Mouse (Mus musculus): ENCODE measurements at regions not wholly inside any gene's neighbourhood (a gene's known extent, or its start where the extent isn't known, plus 50 kb on each side); places are given as distances from the start of the nearest gene placed in this dataset.

GRCm38 (mm10) chr4:12656924-12657603 lies 485.2 kb upstream of the Fam92a start:
- Histone ChIP-seq H3K4me1 (0 out of 2 replicates have a peak, but pooled peaks cover 8% of the 10 kb centered on the region), H3K27ac (no peak overlapping the region), H3K4me2 (no peak overlapping the region), H3K36me3 (no peaks in the 10 kb centered on the region), H3K4me3 (replicated peaks) (no peak overlapping the region), H3K9ac (no peak overlapping the region), H3K9me3 (no peaks in the 10 kb centered on the region), H3K27me3 (replicated peaks) (no peaks in the 10 kb centered on the region)
- 76% methylated on average over 6 of the region's 6 CpGs for WGBS
- no peak for ATAC-seq (ENCODE audit: insufficient read depth, low FRiP score, low read depth)

GRCm38 (mm10) chr4:12655457-12656228 lies 483.8 kb upstream of the Fam92a start:
- H3K9ac ChIP-seq = no peak overlapping the region
- peak; percentile 35; the same call in 1 of the 2 replicates for ATAC-seq (ENCODE audit: insufficient read depth, low FRiP score, low read depth)

GRCm38 (mm10) chr4:12654568-12655456 lies 483.0 kb upstream of the Fam92a start:
- peak; percentile 14; the same call in 1 of the 2 replicates for ATAC-seq (ENCODE audit: insufficient read depth, low FRiP score, low read depth)
- Histone ChIP-seq H3K27me3 (replicated peaks) (no peaks in the 10 kb centered on the region), H3K27ac (no peak overlapping the region), H3K4me1 (0 out of 2 replicates have a peak, but pooled peaks cover 8% of the 10 kb centered on the region), H3K36me3 (no peaks in the 10 kb centered on the region), H3K9me3 (no peaks in the 10 kb centered on the region), H3K4me2 (peak overlapping the region; percentile 43), H3K4me3 (replicated peaks) (peak overlapping the region; percentile 15; the same call in 1 of the 2 replicates), H3K9ac (no peak overlapping the region)
- WGBS = 46% methylated on average over 12 of the region's 12 CpGs

More at GRCm38 (mm10) chr4:12655457-12656228, 483.8 kb upstream of the Fam92a start:
- no peaks in the 10 kb centered on the region for H3K36me3 ChIP-seq
- H3K27me3 ChIP-seq (replicated peaks) = no peaks in the 10 kb centered on the region
- 0 out of 2 replicates have a peak, but pooled peaks cover 8% of the 10 kb centered on the region for H3K4me1 ChIP-seq
- peak overlapping the region; percentile 15; the same call in 1 of the 2 replicates for H3K4me3 ChIP-seq (replicated peaks)
- 23% methylated on average over 13 of the region's 13 CpGs for WGBS
- no peaks in the 10 kb centered on the region for H3K9me3 ChIP-seq
- no peak overlapping the region for H3K27ac ChIP-seq
- H3K4me2 ChIP-seq = peak overlapping the region; percentile 43

- Histone ChIP-seq H3K4me2 (no peak overlapping the region), H3K4me3 (replicated peaks) (no peak overlapping the region), H3K27me3 (replicated peaks) (no peaks in the 10 kb centered on the region), H3K9me3 (no peaks in the 10 kb centered on the region), H3K27ac (no peak overlapping the region), H3K36me3 (no peaks in the 10 kb centered on the region), H3K9ac (no peak overlapping the region), H3K4me1 (no peaks in the 10 kb centered on the region)
- 11% methylated on average over 3 of the region's 3 CpGs for WGBS
- ATAC-seq (ENCODE audit: insufficient read depth, low FRiP score, low read depth) = no peak; the same call in 1 of the 2 replicates
These were observed 475.9 kb upstream of the Fam92a start for GRCm38 (mm10) chr4:12647732-12648131.

GRCm38 (mm10) chr4:12642525-12642928 lies 470.7 kb upstream of the Fam92a start:
- Histone ChIP-seq H3K9me3 (no peaks in the 10 kb centered on the region), H3K27me3 (replicated peaks) (no peaks in the 10 kb centered on the region), H3K4me3 (replicated peaks) (no peak overlapping the region), H3K9ac (no peak overlapping the region), H3K27ac (no peak overlapping the region), H3K4me2 (no peak overlapping the region), H3K4me1 (no peaks in the 10 kb centered on the region), H3K36me3 (no peaks in the 10 kb centered on the region)
- no peak for ATAC-seq (ENCODE audit: insufficient read depth, low FRiP score, low read depth)
- WGBS = 35% methylated on average over 4 of the region's 4 CpGs

GRCm38 (mm10) chr4:12629375-12629821 lies 457.6 kb upstream of the Fam92a start:
- Histone ChIP-seq H3K4me1 (no peaks in the 10 kb centered on the region), H3K36me3 (no peaks in the 10 kb centered on the region), H3K9ac (no peak overlapping the region), H3K4me2 (no peak overlapping the region), H3K27ac (no peak overlapping the region), H3K9me3 (no peaks in the 10 kb centered on the region), H3K4me3 (replicated peaks) (no peak overlapping the region), H3K27me3 (replicated peaks) (no peaks in the 10 kb centered on the region)
- no peak for ATAC-seq (ENCODE audit: insufficient read depth, low FRiP score, low read depth)
- 75% methylated on average over 2 of the region's 2 CpGs for WGBS

- WGBS = 42% methylated on average over 5 of the region's 5 CpGs
- Histone ChIP-seq H3K4me1 (no peaks in the 10 kb centered on the region), H3K27ac (no peak overlapping the region), H3K36me3 (no peaks in the 10 kb centered on the region), H3K9me3 (no peaks in the 10 kb centered on the region), H3K4me2 (no peak overlapping the region), H3K9ac (no peak overlapping the region), H3K27me3 (replicated peaks) (no peaks in the 10 kb centered on the region), H3K4me3 (replicated peaks) (no peak overlapping the region)
- ATAC-seq (ENCODE audit: insufficient read depth, low FRiP score, low read depth) = no peak
These were observed 457.0 kb upstream of the Fam92a start for GRCm38 (mm10) chr4:12628702-12629374.

GRCm38 (mm10) chr4:12627158-12627871 lies 455.5 kb upstream of the Fam92a start:
- Histone ChIP-seq H3K9ac (no peak overlapping the region), H3K4me2 (no peak overlapping the region), H3K27me3 (replicated peaks) (no peaks in the 10 kb centered on the region), H3K4me3 (replicated peaks) (no peak overlapping the region), H3K36me3 (no peaks in the 10 kb centered on the region), H3K9me3 (no peaks in the 10 kb centered on the region), H3K4me1 (no peaks in the 10 kb centered on the region), H3K27ac (no peak overlapping the region)
- ATAC-seq (ENCODE audit: insufficient read depth, low FRiP score, low read depth) = no peak
- 83% methylated on average over 5 of the region's 5 CpGs for WGBS

- Histone ChIP-seq H3K36me3 (no peaks in the 10 kb centered on the region), H3K9me3 (no peaks in the 10 kb centered on the region), H3K4me3 (replicated peaks) (no peak overlapping the region), H3K4me1 (no peaks in the 10 kb centered on the region), H3K27me3 (replicated peaks) (no peaks in the 10 kb centered on the region), H3K4me2 (no peak overlapping the region), H3K9ac (no peak overlapping the region), H3K27ac (no peak overlapping the region)
- 77% methylated on average over 4 of the region's 4 CpGs for WGBS
- ATAC-seq (ENCODE audit: insufficient read depth, low FRiP score, low read depth) = no peak
These were observed 449.0 kb upstream of the Fam92a start for GRCm38 (mm10) chr4:12620756-12621270.

- Histone ChIP-seq H3K9ac (no peak overlapping the region), H3K4me1 (no peaks in the 10 kb centered on the region), H3K36me3 (no peaks in the 10 kb centered on the region), H3K27me3 (replicated peaks) (no peaks in the 10 kb centered on the region), H3K4me2 (no peak overlapping the region), H3K4me3 (replicated peaks) (no peak overlapping the region), H3K9me3 (no peaks in the 10 kb centered on the region), H3K27ac (no peak overlapping the region)
- WGBS = 56% methylated on average over 4 of the region's 4 CpGs
- no peak for ATAC-seq (ENCODE audit: insufficient read depth, low FRiP score, low read depth)
These were observed 448.4 kb upstream of the Fam92a start for GRCm38 (mm10) chr4:12620059-12620755.

Data from stomach, embryonic 15.5 days (tissue).